Mouse (Mus musculus) forebrain, embryonic 15.5 days (tissue): ENCODE results near the gene Ccn5. TPM values are rescaled to one million over a fixed set of nuclear protein-coding genes. Genes with fewer than 3 reads are reported as not detected.

Experiments
- ATAC-seq: fragments of 200-750 bp; cut with Nextera tagmentation; replicated peaks from 2 replicates; pipeline ENCODE4 v1.8.0; 2017; ENCODE audit warnings: mild to moderate bottlenecking, moderate TSS enrichment, moderate library complexity
- H3K27ac ChIP-seq: fragments of 300-500 bp; sonication (generic); replicated peaks from 2 replicates; pipeline ENCODE4 v1.5.1; 2015; ENCODE audit warnings: mild to moderate bottlenecking, inconsistent platforms
- H3K27me3 ChIP-seq: fragments of 300-500 bp; sonication (generic); 2 replicates; pipeline ENCODE4 v1.6.1; 2015; ENCODE audit warnings: inconsistent platforms
- H3K36me3 ChIP-seq: fragments of 300-500 bp; sonication (generic); 2 replicates; pipeline ENCODE4 v1.6.1; 2015; ENCODE audit warnings: mild to moderate bottlenecking, inconsistent platforms
- H3K4me1 ChIP-seq: fragments of 300-500 bp; sonication (generic); 2 replicates; pipeline ENCODE4 v1.6.1; 2015; ENCODE audit warnings: inconsistent platforms
- H3K4me2 ChIP-seq: fragments of 300-500 bp; sonication (generic); replicated peaks from 2 replicates; pipeline ENCODE4 v1.6.1; 2015; ENCODE audit warnings: mild to moderate bottlenecking, inconsistent platforms
- H3K4me3 ChIP-seq: fragments of 300-500 bp; sonication (generic); 2 replicates; pipeline ENCODE4 v1.5.1; 2015; ENCODE audit warnings: mild to moderate bottlenecking, inconsistent platforms
- H3K9ac ChIP-seq: fragments of 300-500 bp; sonication (generic); replicated peaks from 2 replicates; pipeline ENCODE4 v1.6.1; 2015; ENCODE audit warnings: mild to moderate bottlenecking, inconsistent platforms
- H3K9me3 ChIP-seq: fragments of 300-500 bp; sonication (generic); 2 replicates; pipeline ENCODE4 v1.6.1; 2016; ENCODE audit warnings: inconsistent platforms
- WGBS: fragments of 180-500 bp; shearing (Covaris S2); methylation state at CpG from one replicate; pipeline ENCODE4 v1.1.7; 2015; ENCODE audit warnings: mixed read lengths; 5-methylcytosine and 5-hydroxymethylcytosine counted together
- polyA plus RNA-seq: library from polyadenylated mRNA; unstranded; fragments of >200 nt; fragmentation: Nextera tagmentation; extraction: Ambion mirVana; gene quantifications from 2 replicates; pipeline ENCODE4 v1.2.1, GENCODE M21; 2015

Gene Ccn5
- polyA plus RNA-seq, 1 experiment from 2014 or later: 0.25 TPM

- H3K27ac ChIP-seq: no peak overlapping the region
- H3K9me3 ChIP-seq: no peaks in the 10 kb centered on the region
- H3K4me3 ChIP-seq: no peak overlapping the region
- 86% methylated on average over 4 of the region's 4 CpGs for WGBS
- ATAC-seq: no peak
- no peaks in the 10 kb centered on the region for H3K36me3 ChIP-seq
- no peak overlapping the region for H3K9ac ChIP-seq
- no peaks in the 10 kb centered on the region for H3K4me1 ChIP-seq
- no peak overlapping the region for H3K4me2 ChIP-seq
- no peaks in the 10 kb centered on the region for H3K27me3 ChIP-seq
Observed at GRCm38 (mm10) chr2:163809166-163809565, 11.5 kb upstream of the Ccn5 start.

- Histone ChIP-seq H3K9ac (no peak overlapping the region), H3K4me2 (no peak overlapping the region), H3K9me3 (no peaks in the 10 kb centered on the region), H3K36me3 (no peaks in the 10 kb centered on the region), H3K4me3 (no peak overlapping the region), H3K27ac (no peak overlapping the region), H3K27me3 (no peaks in the 10 kb centered on the region), H3K4me1 (no peaks in the 10 kb centered on the region)
- 73% methylated on average over 7 of the region's 7 CpGs for WGBS
- ATAC-seq: no peak
Observed at GRCm38 (mm10) chr2:163809704-163810103, 11.0 kb upstream of the Ccn5 start.

GRCm38 (mm10) chr2:163813077-163813476 is 7.6 kb upstream of the Ccn5 start:
- Histone ChIP-seq H3K4me1 (no peaks in the 10 kb centered on the region), H3K9me3 (no peaks in the 10 kb centered on the region), H3K4me2 (no peak overlapping the region), H3K27me3 (no peaks in the 10 kb centered on the region), H3K4me3 (no peak overlapping the region), H3K9ac (no peak overlapping the region), H3K27ac (no peak overlapping the region), H3K36me3 (no peaks in the 10 kb centered on the region)
- no peak for ATAC-seq
- 67% methylated on average over 5 of the region's 5 CpGs for WGBS

- H3K27ac ChIP-seq: no peak overlapping the region
- H3K4me1 ChIP-seq: no peaks in the 10 kb centered on the region
- H3K27me3 ChIP-seq: no peaks in the 10 kb centered on the region
- H3K4me3 ChIP-seq: no peak overlapping the region
- no peaks in the 10 kb centered on the region for H3K36me3 ChIP-seq
- H3K9me3 ChIP-seq: no peaks in the 10 kb centered on the region
- 84% methylated on average over 9 of the region's 9 CpGs for WGBS
- no peak for ATAC-seq
- no peak overlapping the region for H3K4me2 ChIP-seq
- no peak overlapping the region for H3K9ac ChIP-seq
Observed at GRCm38 (mm10) chr2:163814739-163815465, 5.8 kb upstream of the Ccn5 start.

DNA sequence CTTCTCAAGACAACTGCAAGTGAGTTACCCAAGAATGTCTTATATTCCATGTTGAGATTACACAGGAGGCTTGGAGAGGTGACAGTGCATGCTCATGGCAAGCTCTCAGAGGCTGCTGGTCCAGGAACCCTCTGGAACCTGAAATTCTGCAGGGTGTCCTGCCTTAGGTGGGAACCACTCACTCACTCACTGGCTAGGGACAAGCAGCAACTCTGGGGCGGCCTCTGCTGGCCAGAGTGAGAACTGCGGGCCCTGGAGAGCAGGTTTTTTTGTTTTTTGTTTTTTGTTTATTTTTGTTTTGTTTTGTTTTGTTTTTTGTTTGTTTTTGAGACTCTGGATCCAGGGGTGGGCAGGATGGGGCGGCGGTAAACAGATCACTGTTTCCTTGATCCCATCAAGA is 2.6 kb downstream of the Ccn5 start:
- Histone ChIP-seq H3K4me3 (no peak overlapping the region), H3K4me1 (no peaks in the 10 kb centered on the region), H3K27me3 (no peaks in the 10 kb centered on the region), H3K36me3 (no peaks in the 10 kb centered on the region), H3K27ac (no peak overlapping the region), H3K4me2 (no peak overlapping the region), H3K9me3 (no peaks in the 10 kb centered on the region), H3K9ac (no peak overlapping the region)
- no peak for ATAC-seq
- WGBS: 7% methylated on average over 4 of the region's 4 CpGs

DNA sequence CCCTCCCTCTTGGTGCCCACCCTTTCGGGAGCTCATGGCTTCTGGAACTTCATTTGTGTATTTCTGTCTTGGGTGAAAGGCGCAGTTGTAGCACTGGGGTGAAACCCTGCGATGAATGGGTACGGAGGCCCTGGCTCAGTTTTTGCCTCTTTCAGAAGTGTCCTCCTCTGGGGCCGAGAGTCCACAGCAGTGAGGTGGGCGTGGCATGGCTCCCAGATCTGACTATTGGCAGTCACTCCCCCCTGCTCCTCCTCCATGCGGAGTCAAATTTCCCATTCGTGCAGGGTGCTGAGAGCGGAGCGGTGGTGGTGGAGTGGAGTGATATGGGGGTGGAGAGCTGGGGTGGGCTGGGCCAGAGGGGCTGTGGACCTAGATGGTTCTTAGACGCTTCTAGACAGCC is 3.1 kb downstream of the Ccn5 start:
- Histone ChIP-seq H3K4me1 (no peaks in the 10 kb centered on the region), H3K36me3 (no peaks in the 10 kb centered on the region), H3K4me3 (no peak overlapping the region), H3K27me3 (no peaks in the 10 kb centered on the region), H3K4me2 (no peak overlapping the region), H3K9ac (no peak overlapping the region), H3K9me3 (no peaks in the 10 kb centered on the region), H3K27ac (no peak overlapping the region)
- WGBS: 22% methylated on average over 11 of the region's 11 CpGs
- ATAC-seq: no peak

DNA sequence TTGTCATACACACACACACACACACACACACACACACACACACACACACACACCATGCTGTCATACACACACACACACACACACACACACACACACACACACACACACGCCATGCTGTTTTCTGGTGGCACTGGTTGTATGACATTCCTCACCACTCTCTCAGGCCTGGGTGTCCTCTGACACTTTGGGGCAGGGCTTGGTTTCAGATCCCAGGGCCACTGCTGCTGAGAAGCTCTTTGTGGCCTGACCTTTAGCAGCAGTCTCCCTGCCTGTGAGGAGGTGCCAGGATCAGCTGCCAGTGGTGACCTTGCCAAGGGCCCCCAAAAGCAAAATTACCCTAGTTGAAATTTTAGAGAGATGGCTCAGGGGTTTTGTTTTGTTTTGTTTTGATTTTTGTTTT is 5.2 kb downstream of the Ccn5 start:
- H3K4me1 ChIP-seq: no peaks in the 10 kb centered on the region
- H3K27ac ChIP-seq: no peak overlapping the region
- no peaks in the 10 kb centered on the region for H3K27me3 ChIP-seq
- no peak overlapping the region for H3K4me3 ChIP-seq
- no peak overlapping the region for H3K4me2 ChIP-seq
- no peaks in the 10 kb centered on the region for H3K9me3 ChIP-seq
- H3K9ac ChIP-seq: no peak overlapping the region
- H3K36me3 ChIP-seq: no peaks in the 10 kb centered on the region
- no peak for ATAC-seq
- 94% methylated on average over 1 of the region's 1 CpGs for WGBS

- 58% methylated on average over 5 of the region's 5 CpGs for WGBS
- Histone ChIP-seq H3K9me3 (no peaks in the 10 kb centered on the region), H3K27ac (no peak overlapping the region), H3K4me1 (no peaks in the 10 kb centered on the region), H3K27me3 (no peaks in the 10 kb centered on the region), H3K36me3 (no peaks in the 10 kb centered on the region), H3K4me2 (no peak overlapping the region), H3K9ac (no peak overlapping the region), H3K4me3 (no peak overlapping the region)
- no peak for ATAC-seq
Observed at GRCm38 (mm10) chr2:163826494-163826893, 5.8 kb downstream of the Ccn5 start.

DNA sequence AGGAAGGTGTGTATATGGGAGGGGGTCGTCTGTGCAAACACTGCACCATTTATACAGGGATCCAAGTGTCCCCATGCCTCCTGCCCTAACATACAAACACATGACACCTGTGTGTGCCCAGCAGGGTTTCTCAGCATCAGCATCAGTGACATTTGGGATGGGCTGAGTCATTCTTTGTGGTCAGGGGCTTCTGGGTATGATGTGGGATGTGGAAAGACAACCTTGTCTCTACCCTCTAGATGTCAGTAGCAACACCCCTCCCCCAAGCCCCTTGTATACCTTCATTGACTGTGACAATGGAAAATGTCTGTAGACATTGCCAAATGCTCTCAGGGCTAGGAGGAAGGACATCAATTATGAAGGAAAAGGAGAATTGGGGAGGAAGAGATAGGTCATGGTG is 10.5 kb downstream of the Ccn5 start:
- H3K4me2 ChIP-seq: no peak overlapping the region
- no peak overlapping the region for H3K9ac ChIP-seq
- no peak for ATAC-seq
- H3K27ac ChIP-seq: no peak overlapping the region
- WGBS: 59% methylated on average over 1 of the region's 1 CpGs
- H3K27me3 ChIP-seq: no peaks in the 10 kb centered on the region
- no peak overlapping the region for H3K4me3 ChIP-seq
- H3K4me1 ChIP-seq: no peaks in the 10 kb centered on the region
- H3K36me3 ChIP-seq: no peaks in the 10 kb centered on the region
- no peaks in the 10 kb centered on the region for H3K9me3 ChIP-seq

DNA sequence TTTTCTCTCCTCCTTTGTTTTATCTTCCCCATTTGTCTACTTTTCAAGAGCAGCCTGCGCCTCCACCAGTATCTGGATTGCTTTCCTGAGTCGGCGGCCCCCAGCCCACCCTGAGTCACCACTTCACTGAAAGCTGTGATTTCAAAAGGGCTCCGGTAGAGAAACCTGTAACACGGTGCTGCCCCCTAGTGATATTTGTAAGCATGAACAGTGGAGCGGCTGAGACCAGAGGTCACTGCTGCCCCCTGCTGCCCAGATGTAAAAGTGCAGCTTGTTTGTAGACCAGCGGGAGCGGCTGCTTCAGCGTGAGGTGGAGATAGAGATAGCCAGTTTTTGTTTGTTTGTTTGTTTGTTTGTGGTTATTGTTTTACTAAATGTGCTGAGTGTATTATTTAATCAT is 17.4 kb downstream of the Ccn5 start:
- Histone ChIP-seq H3K27me3 (peaks cover 27% of the 10 kb centered on the region), H3K36me3 (no peaks in the 10 kb centered on the region), H3K9me3 (no peaks in the 10 kb centered on the region), H3K4me1 (0 out of 2 replicates have a peak, but pooled peaks cover 3% of the 10 kb centered on the region), H3K9ac (no peak overlapping the region), H3K4me3 (no peak overlapping the region), H3K27ac (no peak overlapping the region), H3K4me2 (no peak overlapping the region)
- no peak for ATAC-seq
- 26% methylated on average over 9 of the region's 9 CpGs for WGBS

GRCm38 (mm10) chr2:163839519-163839918 is 18.9 kb downstream of the Ccn5 start:
- no peaks in the 10 kb centered on the region for H3K36me3 ChIP-seq
- no peak overlapping the region for H3K4me3 ChIP-seq
- H3K27ac ChIP-seq: no peak overlapping the region
- peaks cover 27% of the 10 kb centered on the region for H3K27me3 ChIP-seq
- H3K9me3 ChIP-seq: no peaks in the 10 kb centered on the region
- 13% methylated on average over 6 of the region's 6 CpGs for WGBS
- H3K9ac ChIP-seq: no peak overlapping the region
- peak; percentile 46; the same call in 1 of the 2 replicates for ATAC-seq
- no peak overlapping the region for H3K4me2 ChIP-seq
- H3K4me1 ChIP-seq: 0 out of 2 replicates have a peak, but pooled peaks cover 3% of the 10 kb centered on the region

DNA sequence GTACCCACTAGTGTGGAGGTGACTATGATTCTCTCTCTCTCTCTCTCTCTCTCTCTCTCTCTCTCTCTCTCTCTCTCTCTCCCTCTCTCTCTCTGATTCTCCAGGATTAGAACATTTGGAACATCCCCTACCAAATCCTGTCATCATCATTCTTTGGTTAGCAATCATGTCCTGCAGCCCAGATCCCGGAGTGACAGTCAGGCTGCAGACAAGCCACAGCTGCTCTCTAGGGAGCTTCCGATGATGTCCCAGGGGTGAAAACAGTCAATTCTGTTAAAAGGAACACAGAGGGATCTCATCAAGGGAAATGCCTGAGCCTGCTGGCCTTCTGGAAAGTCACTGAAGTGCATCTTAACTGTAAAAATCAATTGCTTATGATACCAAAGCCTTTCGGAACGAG is 21.4 kb downstream of the Ccn5 start:
- H3K27ac ChIP-seq: no peak overlapping the region

GRCm38 (mm10) chr2:163853461-163853901 is 32.8 kb downstream of the Ccn5 start, which contains the start of gene Kcnk15:
TSS of gene Kcnk15 (plus strand) at chr2:163853651.
- H3K4me1 ChIP-seq: peaks cover 9% of the 10 kb centered on the region
- ATAC-seq: peak; percentile 32; the same call in 1 of the 2 replicates
- H3K27me3 ChIP-seq: peaks cover 85% of the 10 kb centered on the region
- no peaks in the 10 kb centered on the region for H3K9me3 ChIP-seq
- H3K36me3 ChIP-seq: no peaks in the 10 kb centered on the region
- H3K27ac ChIP-seq: no peak within 1 kb of the TSS
- H3K4me2 ChIP-seq: peak within 1 kb of the TSS; percentile 30
- WGBS: 2% methylated on average over 38 of the region's 38 CpGs
- no peak within 1 kb of the TSS for H3K9ac ChIP-seq
- H3K4me3 ChIP-seq: peak within 1 kb of the TSS; percentile 27

More for the DNA sequence above, 21.4 kb downstream of the Ccn5 start:
- H3K4me3 ChIP-seq: no peak overlapping the region
- H3K4me2 ChIP-seq: no peak overlapping the region
- peaks cover 24% of the 10 kb centered on the region for H3K27me3 ChIP-seq
- H3K9me3 ChIP-seq: no peaks in the 10 kb centered on the region
- 81% methylated on average over 4 of the region's 4 CpGs for WGBS
- H3K36me3 ChIP-seq: no peaks in the 10 kb centered on the region
- ATAC-seq: no peak
- no peak overlapping the region for H3K9ac ChIP-seq
- 0 out of 2 replicates have a peak, but pooled peaks cover 3% of the 10 kb centered on the region for H3K4me1 ChIP-seq
